31 mouse cellular contexts compared by ENCODE assay signal in the genomic region with DNA sequence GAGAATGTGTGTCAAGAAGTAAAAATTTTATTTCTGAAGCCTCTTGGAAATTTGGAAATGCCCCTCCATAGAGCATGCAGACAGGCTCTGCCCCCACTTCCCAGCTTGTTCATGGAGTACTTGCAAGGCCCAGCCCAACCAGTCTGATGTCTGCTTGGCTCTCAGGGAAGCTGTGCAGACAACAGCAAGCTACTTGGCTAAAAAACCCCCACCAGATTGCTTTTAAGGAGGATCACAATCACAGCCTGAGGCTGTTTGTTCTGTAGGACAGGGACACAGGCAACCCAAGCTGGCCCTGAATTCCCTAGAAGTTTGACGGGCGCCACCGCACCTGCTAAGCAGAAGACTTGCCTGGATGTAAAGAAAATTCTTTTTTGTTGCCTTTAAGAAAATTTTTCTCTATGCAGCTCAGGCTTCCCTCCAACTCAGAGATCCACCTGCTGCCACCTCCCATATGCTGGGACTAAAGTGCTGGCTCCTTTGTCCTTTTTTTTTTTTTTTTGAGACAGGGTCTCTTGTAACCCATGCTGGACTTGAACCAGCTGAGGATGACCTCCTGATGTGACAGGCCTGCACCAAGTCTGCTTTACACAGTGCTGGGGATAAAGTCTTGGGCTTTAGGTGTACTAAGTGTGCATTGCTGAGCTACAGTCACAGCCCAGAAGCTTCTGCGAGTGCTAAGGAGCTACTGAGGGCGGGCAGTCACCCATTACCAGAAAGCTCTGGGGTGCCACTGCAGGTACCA. TPM values are rescaled to one million over a fixed set of nuclear protein-coding genes. Genes with fewer than 3 reads are reported as not detected.
DNase-seq lines count a peak whose midpoint lies in the region; ATAC-seq and TF ChIP-seq lines count a peak whose summit lies in the region.
"Had no signal": no experiment of that assay in that cellular context is flagged by ENCODE, and none has a peak within 500 bp of the region (broad histone marks: within the 10 kb centered on the region; RNA-seq: fewer than 3 reads in every experiment).

No protein-coding gene starts in this region.

- no peak overlapping the region for H3K4me3 ChIP-seq in layer of hippocampus, adult 2 months
- H3K4me3 ChIP-seq in bone marrow, adult 2 months (replicated peaks; ENCODE audit: control insufficient read depth, low read depth, low read length) = no peak overlapping the region
- H3K4me3 ChIP-seq in intestine, embryonic 15.5 days (replicated peaks) = no peak overlapping the region
- H3K4me3 ChIP-seq: gastrocnemius, adult 2 months; hindbrain, embryonic 12.5 days; midbrain, embryonic 13.5 days; neural tube, embryonic 15.5 days had no signal

- no peak overlapping the region for H3K9ac ChIP-seq in intestine, embryonic 15.5 days
- H3K9ac ChIP-seq: hindbrain, embryonic 12.5 days; liver, embryonic 14.5 days; midbrain, embryonic 13.5 days; neural tube, embryonic 15.5 days had no signal

- peak overlapping the region; percentile 67 for H3K27ac ChIP-seq in layer of hippocampus, adult 2 months
- H3K27ac ChIP-seq in bone marrow, adult 2 months (ENCODE audit: control insufficient read depth, insufficient read depth, low read depth, low read length, poor library complexity) = 0 out of 2 replicates have a peak overlapping the region, but pooled peaks have one; percentile 19
- H3K27ac ChIP-seq in intestine, embryonic 15.5 days = no peak overlapping the region
- H3K27ac ChIP-seq: gastrocnemius, adult 2 months; hindbrain, embryonic 12.5 days; hindbrain, postnatal 0 days; liver, embryonic 14.5 days; macrophage; midbrain, embryonic 13.5 days; neural tube, embryonic 15.5 days; stomach, postnatal 0 days had no signal

- H3K9me3 ChIP-seq in intestine, embryonic 15.5 days = no peaks in the 10 kb centered on the region
- H3K9me3 ChIP-seq: hindbrain, embryonic 12.5 days; midbrain, embryonic 13.5 days; neural tube, embryonic 15.5 days had no signal

- H3K4me1 ChIP-seq in bone marrow, adult 2 months (ENCODE audit: control insufficient read depth, insufficient read depth, low read length) = peaks cover 1% of the 10 kb centered on the region; the same call in 1 of the 2 replicates
- no peaks in the 10 kb centered on the region for H3K4me1 ChIP-seq in intestine, embryonic 15.5 days (replicated peaks)
- H3K4me1 ChIP-seq: hindbrain, embryonic 12.5 days; midbrain, embryonic 13.5 days; neural tube, embryonic 15.5 days had no signal

- no peak for TF ChIP-seq CTCF in layer of hippocampus, adult 2 months (conservative IDR thresholded peaks at IDR 0.05)
- no peak for TF ChIP-seq CTCF in bone marrow, adult 2 months (IDR thresholded peaks at IDR 0.05; ENCODE audit: control insufficient read depth, insufficient read depth, low read length)

- TF ChIP-seq POLR2A in bone marrow, adult 2 months (IDR thresholded peaks at IDR 0.05; ENCODE audit: borderline replicate concordance, control insufficient read depth, low read depth, low read length) = no peak

- peaks cover 12% of the 10 kb centered on the region; the same call in 1 of the 2 replicates for H3K36me3 ChIP-seq in intestine, embryonic 15.5 days

- no peak for ATAC-seq in intestine, embryonic 15.5 days
- ATAC-seq: hindbrain, postnatal 0 days; intestine, postnatal 0 days; midbrain, embryonic 13.5 days had no signal

- H3K27me3 ChIP-seq in intestine, embryonic 15.5 days (replicated peaks) = no peaks in the 10 kb centered on the region
- H3K27me3 ChIP-seq: hindbrain, embryonic 12.5 days; midbrain, embryonic 13.5 days; neural tube, embryonic 15.5 days had no signal

- H3K4me2 ChIP-seq in intestine, embryonic 15.5 days (replicated peaks) = no peak overlapping the region
- H3K4me2 ChIP-seq: heart, embryonic 11.5 days; hindbrain, embryonic 12.5 days; midbrain, embryonic 13.5 days; neural tube, embryonic 15.5 days had no signal

- 89% methylated on average over 5 of the region's 5 CpGs for WGBS in bone marrow, adult 2 months
- 94% methylated on average over 5 of the region's 5 CpGs for WGBS in intestine, embryonic 15.5 days

- peak; percentile 23 to 30 for DNase-seq in cerebellum, postnatal 25 days
- no peak for DNase-seq in cerebellum, adult 8-10 months
- DNase-seq in layer of hippocampus, adult 2 months (ENCODE audit: low spot score in 2 of 2) = no peak
- no peak for DNase-seq in layer of hippocampus, adult 8-10 months (ENCODE audit: low spot score in 2 of 2)
- peak; percentile 21 for DNase-seq in naive thymus-derived CD4-positive, alpha-beta T cell, adult 2 months (ENCODE audit: low read depth)
- DNase-seq: adrenal gland, postnatal 14 days; cerebellum, adult 9-10 months; gastrocnemius, adult 2 months; gastrocnemius, postnatal 36 days; heart, adult 18-20 months; heart, postnatal 36 days; kidney, adult 9 months; kidney, postnatal 14 days; left cerebral cortex, postnatal 4 days; liver; lung, adult 2 months; lung, postnatal 10 days; right cerebral cortex, postnatal 25 days; thymus, adult 18-20 months; thymus, postnatal 36 days had no signal

RNA-seq across cellular contexts. Expression of gene Klf2, which starts 23.9 kb away (rescaled TPM):
- 10 to 100 TPM in 1 of 2 experiments, 1 to 10 TPM in 1; 9.1 to 17.4 TPM for total RNA-seq in layer of hippocampus, adult 2 months (2021)
- total RNA-seq in layer of hippocampus, adult 8-10 months (2022) = 10 to 100 TPM in 3 of 4 experiments, 1 to 10 TPM in 1; 9.5 to 15.3 (median 12.7) TPM
- 123 and 179 TPM in 2 replicates for polyA plus RNA-seq in bone marrow, adult 2 months (2011; ENCODE audit: insufficient read depth, insufficient read length, low replicate concordance, missing spikeins)
- polyA plus RNA-seq in intestine, embryonic 15.5 days (2015; fragmentation: Nextera tagmentation; extraction: Ambion mirVana) = 6.6 and 7.2 TPM in 2 replicates

RNA-seq across cellular contexts. Expression of gene Gm10282, which starts 37.7 kb away (rescaled TPM):
- 1 to 10 TPM; 6.7 to 7.9 TPM for total RNA-seq in layer of hippocampus, adult 2 months (2021)
- 1 to 10 TPM; 3.8 to 7.8 (median 6.0) TPM for total RNA-seq in layer of hippocampus, adult 8-10 months (2022)
- 514 and 1,002 TPM in 2 replicates for polyA plus RNA-seq in bone marrow, adult 2 months (2011; ENCODE audit: insufficient read depth, insufficient read length, low replicate concordance, missing spikeins)
- 21.5 and 24.3 TPM in 2 replicates for polyA plus RNA-seq in intestine, embryonic 15.5 days (2015; fragmentation: Nextera tagmentation; extraction: Ambion mirVana)

Comparison
In these comparisons a context has a peak if more than half of its experiments do, and no peak if none do; other contexts are left out.
1. DNase-seq: peak in cerebellum, postnatal 25 days (2 of 2) and naive thymus-derived CD4-positive, alpha-beta T cell, adult 2 months (single experiment); none in cerebellum, adult 8-10 months (single experiment), layer of hippocampus, adult 2 months (0 of 2) and layer of hippocampus, adult 8-10 months (0 of 2).